Mouse (Mus musculus) liver, adult (tissue): Measurements from ENCODE around the gene Gm8297.
"Not testable (repeated sequence)": the region's sequence is repeated elsewhere in the genome, so short reads cannot be mapped to it uniquely, and the experiment has no call there.

Experiments
- GATA4 ChIP-seq: IDR thresholded peaks from 2 replicates; pipeline ENCODE4 v1.6.1; 2014; ENCODE audit warnings: mild to moderate bottlenecking, low read length; ENCODE audit not compliant: insufficient replicate concordance

The Gm8297 gene

GRCm38 (mm10) chr14:4983635-4984034 lies at the start of gene Gm8297:
TSS of gene Gm8297 (plus strand) at chr14:4983935.
- TF ChIP-seq GATA4, result not testable (repeated sequence)

- not testable (repeated sequence) for TF ChIP-seq GATA4
These were observed 31.9 kb downstream of the Gm8297 start, which contains the start of gene Gm3298 for GRCm38 (mm10) chr14:5015591-5015990. TSS of gene Gm3298 (plus strand) at chr14:5015891.
